Mouse (Mus musculus): ENCODE data around the gene Aldh1l1. TPM values are rescaled to one million over a fixed set of nuclear protein-coding genes. Genes with fewer than 3 reads are reported as not detected.
A peak's percentile ranks its signal among the peaks of the same experiment; 100 is the strongest.

The Aldh1l1 gene
- polyA plus RNA-seq, 1 experiment, result 5.8 TPM

DNA sequence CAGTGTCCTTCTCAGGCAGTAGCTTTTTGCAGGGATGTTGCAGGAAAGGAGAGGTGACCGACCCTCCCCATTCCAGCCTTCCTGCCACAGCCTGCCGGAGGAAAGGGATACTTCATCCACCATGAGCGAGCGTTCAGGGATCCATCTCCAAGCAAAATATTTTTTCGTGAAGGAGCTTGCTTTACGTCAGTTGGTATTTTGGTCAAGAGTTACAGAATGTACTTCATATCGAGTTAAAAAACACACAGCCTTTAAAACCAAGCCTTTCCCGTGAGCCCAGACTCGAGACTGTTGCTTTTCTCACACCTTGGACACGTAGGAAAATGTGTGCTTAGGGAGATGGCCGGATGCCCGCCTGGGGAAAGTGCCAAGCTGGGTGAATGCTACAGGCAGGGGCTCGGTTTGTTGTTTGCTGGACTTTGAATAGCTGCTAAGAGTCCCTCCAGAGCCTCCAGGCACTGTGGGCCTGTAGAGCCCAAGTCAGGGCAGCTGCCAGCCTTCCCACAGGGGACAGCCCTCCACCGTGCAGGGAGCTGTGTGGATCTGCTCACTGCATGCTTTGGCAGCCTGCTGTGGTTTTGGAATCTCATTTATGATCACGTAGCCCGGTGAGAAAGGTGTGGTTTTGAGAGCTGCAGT lies 20.6 kb downstream of the Aldh1l1 start:
- H3K9ac ChIP-seq (ENCODE audit: low read depth, poor library complexity, severe bottlenecking), result no peak overlapping the region; the same call in 1 of the 2 replicates
- H3K4me1 ChIP-seq (ENCODE audit: control insufficient read depth, insufficient read depth, low read length), result peaks cover 8% of the 10 kb centered on the region
- no peaks in the 10 kb centered on the region for H3K27me3 ChIP-seq (ENCODE audit: control insufficient read depth, insufficient read depth, low read length, poor library complexity, severe bottlenecking)
- TF ChIP-seq POLR2A (IDR thresholded peaks at IDR 0.05; ENCODE audit: insufficient read depth, low read length) (no peak), CTCF (IDR thresholded peaks at IDR 0.05; ENCODE audit: low read depth, low read length) (no peak), EP300 (IDR thresholded peaks at IDR 0.05; ENCODE audit: insufficient read depth, low read depth, low read length) (no peak)
- H3K36me3 ChIP-seq (ENCODE audit: control insufficient read depth, insufficient read depth, low read length, poor library complexity, severe bottlenecking), result no peaks in the 10 kb centered on the region
- no peak overlapping the region for H3K4me3 ChIP-seq (ENCODE audit: low read depth, low read length)
- H3K9me3 ChIP-seq (replicated peaks; ENCODE audit: control insufficient read depth, insufficient read depth, low read length, poor library complexity, severe bottlenecking), result no peaks in the 10 kb centered on the region
- peak overlapping the region; percentile 18; the same call in 1 of the 2 replicates for H3K27ac ChIP-seq (ENCODE audit: insufficient read depth, low read length)

DNA sequence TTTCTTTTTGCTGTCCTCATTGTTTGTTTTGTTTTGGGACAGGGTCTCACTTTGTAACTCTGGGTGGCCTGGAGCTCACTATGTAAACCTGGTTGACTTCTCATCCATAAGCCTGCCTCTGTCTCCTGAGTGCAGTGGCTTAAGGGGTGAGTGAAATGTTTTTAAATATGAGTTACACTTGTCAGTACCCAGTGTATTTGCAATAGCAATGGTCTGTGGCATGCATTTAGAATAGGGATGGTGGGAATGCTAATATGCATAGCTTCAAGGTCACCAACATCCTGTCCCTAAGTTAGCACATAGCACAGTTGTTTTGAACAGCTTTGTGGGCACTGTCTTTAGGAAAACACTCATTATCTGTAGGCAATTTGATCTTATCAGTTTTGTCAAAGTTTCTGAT lies 21.2 kb downstream of the Aldh1l1 start:
- H3K4me3 ChIP-seq (ENCODE audit: low read depth, low read length), result no peak overlapping the region
- H3K9ac ChIP-seq (ENCODE audit: low read depth, poor library complexity, severe bottlenecking), result no peak overlapping the region; the same call in 1 of the 2 replicates
- no peaks in the 10 kb centered on the region for H3K9me3 ChIP-seq (replicated peaks; ENCODE audit: control insufficient read depth, insufficient read depth, low read length, poor library complexity, severe bottlenecking)
- H3K4me1 ChIP-seq (ENCODE audit: control insufficient read depth, insufficient read depth, low read length), result peaks cover 8% of the 10 kb centered on the region
- TF ChIP-seq EP300 (IDR thresholded peaks at IDR 0.05; ENCODE audit: insufficient read depth, low read depth, low read length) (no peak), POLR2A (IDR thresholded peaks at IDR 0.05; ENCODE audit: insufficient read depth, low read length) (no peak), CTCF (IDR thresholded peaks at IDR 0.05; ENCODE audit: low read depth, low read length) (no peak)
- no peaks in the 10 kb centered on the region for H3K36me3 ChIP-seq (ENCODE audit: control insufficient read depth, insufficient read depth, low read length, poor library complexity, severe bottlenecking)
- no peaks in the 10 kb centered on the region for H3K27me3 ChIP-seq (ENCODE audit: control insufficient read depth, insufficient read depth, low read length, poor library complexity, severe bottlenecking)
- peak overlapping the region; percentile 75; the same call in 1 of the 2 replicates for H3K27ac ChIP-seq (ENCODE audit: insufficient read depth, low read length)

DNA sequence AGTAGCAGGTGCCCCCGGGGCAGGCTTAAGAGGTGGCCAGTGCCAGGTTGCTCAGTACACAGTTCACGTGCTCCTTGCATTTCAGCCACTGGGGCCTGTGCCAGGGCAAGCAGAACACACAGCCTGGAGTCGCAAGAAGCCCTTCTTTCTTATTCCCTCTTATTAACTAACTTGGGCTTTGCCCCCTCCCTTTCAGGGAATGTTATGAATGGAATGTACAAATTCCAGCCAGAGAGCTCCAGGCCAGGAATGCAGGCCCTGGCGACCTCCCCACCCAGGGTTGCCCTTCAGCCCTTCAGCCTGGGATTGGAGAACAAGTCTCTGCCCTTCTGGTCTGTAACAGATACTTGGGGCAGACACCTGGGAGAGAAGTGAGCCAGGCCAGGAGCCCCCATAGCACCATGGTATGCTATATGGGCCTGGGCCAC lies 22.0 kb downstream of the Aldh1l1 start:
- no peak for TF ChIP-seq POLR2A (IDR thresholded peaks at IDR 0.05; ENCODE audit: insufficient read depth, low read length)
- TF ChIP-seq EP300 (IDR thresholded peaks at IDR 0.05; ENCODE audit: insufficient read depth, low read depth, low read length), result peak; percentile 95
- Histone ChIP-seq H3K27me3 (ENCODE audit: control insufficient read depth, insufficient read depth, low read length, poor library complexity, severe bottlenecking) (no peaks in the 10 kb centered on the region), H3K36me3 (ENCODE audit: control insufficient read depth, insufficient read depth, low read length, poor library complexity, severe bottlenecking) (no peaks in the 10 kb centered on the region), H3K9ac (ENCODE audit: low read depth, poor library complexity, severe bottlenecking) (peak overlapping the region; percentile 18), H3K4me1 (ENCODE audit: control insufficient read depth, insufficient read depth, low read length) (peaks cover 8% of the 10 kb centered on the region), H3K4me3 (ENCODE audit: low read depth, low read length) (no peak overlapping the region), H3K27ac (ENCODE audit: insufficient read depth, low read length) (peak overlapping the region; percentile 75), H3K9me3 (replicated peaks; ENCODE audit: control insufficient read depth, insufficient read depth, low read length, poor library complexity, severe bottlenecking) (no peaks in the 10 kb centered on the region)

DNA sequence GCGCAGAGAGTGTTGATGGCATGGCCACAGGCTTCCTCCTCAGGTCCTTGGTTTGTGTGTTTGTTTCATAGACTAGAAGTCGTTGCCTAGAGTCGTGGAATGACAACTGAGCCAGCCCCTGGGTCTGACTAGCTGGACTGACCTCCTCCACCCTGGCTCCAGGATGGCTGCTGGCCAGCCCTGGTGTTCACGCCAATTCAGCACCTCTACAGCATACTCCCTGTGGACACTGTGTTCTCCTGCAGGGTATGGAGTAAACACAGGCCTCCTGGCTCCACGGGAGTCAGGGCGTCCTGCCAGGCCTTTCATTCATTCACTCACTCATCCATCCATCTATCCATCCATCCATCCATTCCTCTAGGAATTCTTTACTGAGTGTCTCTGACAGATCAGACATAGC lies 22.9 kb downstream of the Aldh1l1 start:
- H3K9ac ChIP-seq (ENCODE audit: low read depth, poor library complexity, severe bottlenecking), result no peak overlapping the region
- no peak overlapping the region for H3K4me3 ChIP-seq (ENCODE audit: low read depth, low read length)
- H3K36me3 ChIP-seq (ENCODE audit: control insufficient read depth, insufficient read depth, low read length, poor library complexity, severe bottlenecking), result no peaks in the 10 kb centered on the region
- peaks cover 10% of the 10 kb centered on the region for H3K4me1 ChIP-seq (ENCODE audit: control insufficient read depth, insufficient read depth, low read length)
- TF ChIP-seq POLR2A (IDR thresholded peaks at IDR 0.05; ENCODE audit: insufficient read depth, low read length), result no peak
- TF ChIP-seq CTCF (IDR thresholded peaks at IDR 0.05; ENCODE audit: low read depth, low read length), result no peak
- TF ChIP-seq EP300 (IDR thresholded peaks at IDR 0.05; ENCODE audit: insufficient read depth, low read depth, low read length), result no peak
- H3K9me3 ChIP-seq (replicated peaks; ENCODE audit: control insufficient read depth, insufficient read depth, low read length, poor library complexity, severe bottlenecking), result no peaks in the 10 kb centered on the region
- peak overlapping the region; percentile 62; the same call in 1 of the 2 replicates for H3K27ac ChIP-seq (ENCODE audit: insufficient read depth, low read length)
- no peaks in the 10 kb centered on the region for H3K27me3 ChIP-seq (ENCODE audit: control insufficient read depth, insufficient read depth, low read length, poor library complexity, severe bottlenecking)

DNA sequence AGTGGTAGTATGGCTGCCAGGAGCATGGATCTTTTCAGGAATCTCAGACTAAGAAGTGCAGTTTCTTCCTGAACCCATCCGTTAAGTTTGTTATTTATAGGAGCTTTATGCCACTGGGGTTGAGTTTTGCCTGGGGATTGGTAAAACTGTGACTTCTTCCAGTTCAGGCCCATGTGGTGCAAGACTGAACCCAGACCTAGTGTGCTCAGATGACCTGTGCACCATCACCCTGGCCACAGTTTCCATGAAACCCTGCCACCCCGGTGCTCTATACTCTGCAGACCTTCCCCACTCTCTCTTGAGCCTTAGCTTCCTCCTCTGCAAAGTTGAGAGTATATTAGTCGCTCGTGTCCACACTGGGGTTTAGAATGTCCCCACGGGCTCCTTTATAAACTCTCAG lies 26.2 kb downstream of the Aldh1l1 start:
- no peak overlapping the region for H3K4me3 ChIP-seq (ENCODE audit: low read depth, low read length)
- H3K27ac ChIP-seq (ENCODE audit: insufficient read depth, low read length), result no peak overlapping the region
- TF ChIP-seq CTCF (IDR thresholded peaks at IDR 0.05; ENCODE audit: low read depth, low read length) (no peak), POLR2A (IDR thresholded peaks at IDR 0.05; ENCODE audit: insufficient read depth, low read length) (no peak), EP300 (IDR thresholded peaks at IDR 0.05; ENCODE audit: insufficient read depth, low read depth, low read length) (no peak)
- peaks cover 14% of the 10 kb centered on the region for H3K4me1 ChIP-seq (ENCODE audit: control insufficient read depth, insufficient read depth, low read length)
- H3K27me3 ChIP-seq (ENCODE audit: control insufficient read depth, insufficient read depth, low read length, poor library complexity, severe bottlenecking), result no peaks in the 10 kb centered on the region
- H3K9me3 ChIP-seq (replicated peaks; ENCODE audit: control insufficient read depth, insufficient read depth, low read length, poor library complexity, severe bottlenecking), result no peaks in the 10 kb centered on the region
- no peaks in the 10 kb centered on the region for H3K36me3 ChIP-seq (ENCODE audit: control insufficient read depth, insufficient read depth, low read length, poor library complexity, severe bottlenecking)
- no peak overlapping the region for H3K9ac ChIP-seq (ENCODE audit: low read depth, poor library complexity, severe bottlenecking)

DNA sequence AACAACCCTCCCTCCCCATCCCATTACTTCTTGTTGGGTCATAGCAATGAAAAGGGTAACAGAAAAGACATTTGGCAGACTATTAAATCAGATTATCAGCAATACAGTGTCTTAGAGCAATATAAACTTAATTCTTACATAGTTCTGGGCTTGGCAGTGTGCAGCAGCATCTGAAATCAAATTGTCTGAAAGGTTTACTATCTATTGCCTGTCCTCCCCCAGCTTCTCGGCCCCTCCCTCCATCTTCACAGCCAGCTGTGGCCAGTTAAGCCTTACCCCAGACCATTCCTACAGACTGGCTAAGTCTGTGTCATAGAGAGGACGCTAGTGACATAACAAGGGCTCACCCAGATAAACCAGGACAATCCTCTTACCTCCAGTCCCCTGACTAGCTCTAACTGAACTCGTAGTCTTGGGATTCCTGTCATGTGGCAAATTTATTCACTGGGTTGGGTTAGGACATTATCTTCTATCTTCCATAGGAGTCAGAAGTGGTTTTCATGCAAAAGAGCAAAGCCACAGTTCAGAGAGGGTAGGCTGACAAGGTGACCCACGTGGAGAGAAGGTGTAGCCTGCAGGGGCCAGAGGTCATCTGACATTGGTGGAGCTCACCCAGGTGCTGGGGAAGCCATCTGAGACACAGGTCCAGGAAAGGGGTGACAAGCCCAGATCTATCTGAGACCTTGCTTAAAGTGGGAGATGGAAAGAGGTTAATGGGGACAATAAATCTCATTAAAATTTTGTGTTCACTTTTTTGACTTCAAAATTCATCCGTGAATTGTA lies 27.0 kb downstream of the Aldh1l1 start:
- Histone ChIP-seq H3K9ac (ENCODE audit: low read depth, poor library complexity, severe bottlenecking) (no peak overlapping the region), H3K4me1 (ENCODE audit: control insufficient read depth, insufficient read depth, low read length) (peaks cover 11% of the 10 kb centered on the region), H3K27me3 (ENCODE audit: control insufficient read depth, insufficient read depth, low read length, poor library complexity, severe bottlenecking) (no peaks in the 10 kb centered on the region), H3K27ac (ENCODE audit: insufficient read depth, low read length) (no peak overlapping the region), H3K9me3 (replicated peaks; ENCODE audit: control insufficient read depth, insufficient read depth, low read length, poor library complexity, severe bottlenecking) (no peaks in the 10 kb centered on the region), H3K4me3 (ENCODE audit: low read depth, low read length) (no peak overlapping the region), H3K36me3 (ENCODE audit: control insufficient read depth, insufficient read depth, low read length, poor library complexity, severe bottlenecking) (no peaks in the 10 kb centered on the region)
- no peak for TF ChIP-seq POLR2A (IDR thresholded peaks at IDR 0.05; ENCODE audit: insufficient read depth, low read length)
- TF ChIP-seq EP300 (IDR thresholded peaks at IDR 0.05; ENCODE audit: insufficient read depth, low read depth, low read length), result 0 out of 2 replicates have a peak, but pooled peaks have one; percentile 59
- no peak for TF ChIP-seq CTCF (IDR thresholded peaks at IDR 0.05; ENCODE audit: low read depth, low read length)
